Mouse (Mus musculus) layer of hippocampus, postnatal 25 days (tissue): ENCODE data around the gene Sec23ip. TPM values are rescaled to one million over a fixed set of nuclear protein-coding genes. Genes with fewer than 3 reads are reported as not detected.
"Not testable (repeated sequence)": the region's sequence is repeated elsewhere in the genome, so short reads cannot be mapped to it uniquely, and the experiment has no call there.

Source experiments
- DNase-seq, 2 experiments: peaks; one replicate each; pipeline ENCODE4 v3.0.0; 2022; ENCODE audit warnings: mixed read lengths in 2 of 2, low spot score in 1 of 2; ENCODE audit errors: extremely low spot score in 1 of 2
- total RNA-seq, 2 experiments: library from RNA; stranded (reverse); gene quantifications; 2 replicates each; pipeline ENCODE4 v1.2.3; 2021

Gene Sec23ip
- 10 to 100 TPM; 44.5 to 51.1 TPM for total RNA-seq

DNA sequence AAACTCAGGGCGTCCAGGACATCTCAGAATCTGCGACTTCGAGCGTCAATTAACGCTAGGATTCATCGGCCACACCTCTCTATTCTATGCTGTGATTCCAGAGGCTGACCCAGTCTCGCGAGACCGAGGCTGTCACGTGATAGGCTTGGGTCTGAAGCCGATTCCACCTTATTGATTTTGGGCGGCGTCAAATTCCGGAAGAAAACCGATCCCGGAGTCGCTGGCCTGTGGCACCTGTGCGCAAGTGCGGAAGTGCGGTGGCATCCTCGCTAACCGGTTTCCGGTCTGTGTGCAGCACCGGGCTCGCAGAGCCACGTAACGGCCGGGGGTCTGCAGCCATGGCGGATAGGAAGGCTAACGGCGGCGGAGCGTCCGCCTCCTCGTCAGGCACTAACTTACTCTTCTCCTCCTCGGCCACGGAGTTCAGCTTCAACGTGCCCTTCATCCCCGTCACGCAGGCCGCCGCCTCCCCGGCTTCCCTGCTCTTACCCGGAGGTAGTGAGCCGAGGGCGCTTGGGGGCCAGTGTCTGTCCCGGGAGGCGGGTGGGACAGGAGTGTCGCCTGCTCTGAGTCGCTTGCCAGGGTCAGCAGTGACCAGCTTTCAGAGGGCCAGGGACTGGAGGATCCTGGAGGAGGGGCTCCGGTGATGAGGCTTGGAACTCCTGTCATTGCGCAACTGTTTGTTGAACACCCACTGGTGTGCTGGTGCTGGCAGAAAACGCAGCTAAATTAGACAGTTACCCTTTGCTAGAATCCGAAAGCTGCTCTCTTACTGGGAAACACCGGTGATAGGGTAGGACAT, at the start of gene Sec23ip:
Gene Sec23ip (plus strand): TSS at position 260 of the 802 bp plus-strand sequence.
- DNase-seq = peak; percentile 87 to 94

- not testable (repeated sequence) for DNase-seq
These were observed 44.8 kb upstream of the Sec23ip start for GRCm38 (mm10) chr7:128699959-128700358.

DNA sequence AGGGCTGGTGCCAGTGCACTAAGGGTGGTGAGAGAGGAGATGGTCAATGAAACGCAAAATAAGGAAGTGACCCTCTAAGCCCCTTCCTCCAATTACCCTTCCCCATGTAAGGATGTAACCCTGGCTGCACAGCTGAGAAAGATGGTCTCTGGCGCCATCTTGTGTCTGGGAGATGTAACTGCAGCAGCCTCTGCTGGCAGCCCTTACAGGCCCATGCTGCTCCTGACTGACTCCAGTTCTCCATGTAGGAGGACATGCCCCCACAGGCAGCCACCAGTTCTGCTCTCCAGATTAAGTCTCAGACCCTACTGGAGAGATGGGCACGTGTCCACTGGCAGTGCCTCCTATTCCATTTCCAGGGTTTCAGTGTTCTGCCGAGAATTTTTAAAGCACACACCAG, 39.0 kb upstream of the Sec23ip start:
- peak; percentile 56 to 74 for DNase-seq

DNA sequence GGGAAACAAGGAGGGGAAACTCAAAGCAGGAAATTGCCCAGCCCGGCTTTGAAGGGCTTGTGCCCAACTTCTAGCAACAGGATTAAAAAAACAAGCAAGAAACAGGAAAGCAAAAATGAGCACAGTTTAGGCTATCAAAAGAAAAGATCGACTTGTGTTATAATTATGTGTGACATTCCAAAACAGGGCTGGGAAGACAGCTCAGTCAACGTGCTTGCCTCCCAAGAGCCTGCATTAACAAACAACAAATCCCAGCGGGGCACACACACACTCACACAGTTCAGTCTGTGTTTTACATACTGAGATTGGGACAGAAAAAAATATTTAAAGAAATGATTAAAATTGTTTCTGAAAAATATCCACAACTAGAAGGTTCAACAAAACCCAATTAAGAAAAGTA, 26.8 kb upstream of the Sec23ip start:
- DNase-seq = no peak

DNA sequence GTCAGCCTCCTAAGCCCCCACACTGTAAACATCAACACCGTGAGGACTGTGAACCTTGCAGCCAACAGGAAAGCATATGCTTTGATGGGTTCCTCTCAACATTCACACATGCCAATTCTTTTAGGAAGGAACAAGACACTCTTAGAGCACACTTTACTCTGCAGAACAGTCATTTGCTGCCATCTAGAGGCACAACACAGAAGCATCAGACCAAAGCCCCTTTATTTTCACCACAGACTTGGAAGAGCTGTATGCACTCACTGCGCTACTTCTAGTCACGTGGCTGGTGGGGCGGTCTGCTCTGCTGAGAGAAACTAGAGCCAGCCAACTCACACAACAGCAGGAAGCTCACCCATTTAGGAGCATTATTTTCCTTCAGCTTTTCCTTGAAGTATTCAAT, 20.0 kb upstream of the Sec23ip start:
- peak; percentile 30 to 49 for DNase-seq

GRCm38 (mm10) chr7:128725189-128725588, 19.6 kb upstream of the Sec23ip start:
- DNase-seq = no peak

DNA sequence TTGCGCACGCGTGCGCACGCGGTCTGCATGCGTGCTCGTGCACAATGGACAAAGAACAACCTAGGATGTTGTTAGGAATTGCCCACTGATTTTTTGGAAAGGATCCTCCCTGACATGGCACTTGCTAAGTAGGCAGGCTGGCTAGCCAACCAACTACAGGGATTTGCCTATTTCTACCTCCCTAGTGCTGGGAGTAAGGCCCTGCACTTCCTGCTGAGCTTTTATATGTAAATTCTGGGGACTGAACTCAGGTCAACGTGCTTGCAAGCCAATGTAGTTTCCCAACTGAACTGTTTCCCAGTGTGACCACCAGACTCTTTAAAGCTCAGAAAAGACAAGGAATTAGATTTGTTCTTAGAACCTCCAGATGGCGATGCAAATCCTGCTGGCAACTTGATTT, 17.7 kb upstream of the Sec23ip start:
- no peak for DNase-seq

GRCm38 (mm10) chr7:128727701-128728100, 17.0 kb upstream of the Sec23ip start:
- no peak for DNase-seq

DNA sequence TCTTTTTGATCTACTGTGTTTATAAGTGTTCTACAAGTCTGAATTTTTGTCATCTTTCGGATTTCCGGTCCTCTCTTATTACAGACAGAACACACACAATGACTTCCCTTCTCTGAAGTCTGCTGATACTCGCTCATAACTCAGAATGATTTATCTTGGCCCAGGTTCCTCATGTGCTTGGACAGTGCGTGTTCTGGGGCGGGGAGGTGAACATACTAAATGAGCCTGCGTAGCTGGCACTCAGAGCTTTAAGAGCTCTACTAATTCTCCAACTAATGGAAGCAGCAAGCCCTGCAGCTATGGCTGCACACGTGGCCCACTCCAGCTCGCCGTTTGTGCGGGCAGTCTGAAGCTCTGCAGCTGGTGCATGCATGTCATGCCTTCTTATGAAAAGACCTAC, 16.0 kb upstream of the Sec23ip start:
- DNase-seq = no peak

DNA sequence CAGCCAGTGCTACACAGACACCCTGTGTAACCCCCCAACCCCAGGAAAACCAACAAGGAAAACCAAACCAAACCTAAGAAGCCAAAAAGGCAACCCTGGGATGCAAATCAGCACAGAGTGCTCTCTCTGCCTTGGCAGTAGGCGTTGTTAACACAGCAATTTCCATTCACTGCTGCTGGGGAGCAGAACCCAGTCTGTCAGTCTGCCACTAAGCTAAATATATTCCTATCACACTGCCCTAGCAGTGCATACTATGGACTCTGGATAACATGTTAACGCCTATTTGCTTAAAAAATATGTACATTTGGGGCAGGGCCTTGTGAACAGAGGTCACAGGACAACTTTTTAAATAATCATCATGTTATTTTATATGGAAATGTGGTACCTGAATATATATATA, 13.2 kb upstream of the Sec23ip start:
- DNase-seq = no peak

GRCm38 (mm10) chr7:128738041-128738440, 6.7 kb upstream of the Sec23ip start:
- no peak for DNase-seq

GRCm38 (mm10) chr7:128739116-128739461, 5.7 kb upstream of the Sec23ip start:
- DNase-seq = no peak

- DNase-seq = peak in 1 of 2 experiments; percentile 25
These were observed 5.1 kb upstream of the Sec23ip start for GRCm38 (mm10) chr7:128739462-128740277.

DNA sequence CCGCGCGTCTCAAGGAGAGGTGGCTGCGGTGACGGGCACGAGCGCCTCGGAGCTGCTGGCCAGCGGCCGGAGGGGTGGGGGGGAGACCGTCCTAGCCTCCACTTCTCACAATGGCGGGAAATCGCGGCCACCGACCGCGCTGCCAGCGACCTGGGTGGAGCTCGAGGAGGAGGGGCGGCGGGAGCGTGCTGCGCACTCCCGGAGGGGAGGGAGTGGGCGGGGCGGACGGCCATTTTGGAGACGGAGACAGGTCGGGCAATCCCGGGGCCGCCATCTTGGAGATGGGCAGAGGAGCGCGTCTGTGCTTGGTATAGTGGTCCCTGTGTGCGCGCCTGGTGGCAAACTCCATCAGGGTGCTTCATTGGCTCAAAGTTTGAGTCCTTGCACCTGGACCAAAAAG, 4.4 kb upstream of the Sec23ip start, which contains the start of gene Mcmbp:
Gene Mcmbp (minus strand): TSS at position 162 of the 400 bp plus-strand sequence.
- peak; percentile 94 to 95 for DNase-seq

- no peak for DNase-seq
These were observed 845 bp upstream of the Sec23ip start for GRCm38 (mm10) chr7:128743898-128744297.

GRCm38 (mm10) chr7:128746151-128746550, 1.4 kb downstream of the Sec23ip start:
- DNase-seq = peak in 1 of 2 experiments; percentile 18

DNA sequence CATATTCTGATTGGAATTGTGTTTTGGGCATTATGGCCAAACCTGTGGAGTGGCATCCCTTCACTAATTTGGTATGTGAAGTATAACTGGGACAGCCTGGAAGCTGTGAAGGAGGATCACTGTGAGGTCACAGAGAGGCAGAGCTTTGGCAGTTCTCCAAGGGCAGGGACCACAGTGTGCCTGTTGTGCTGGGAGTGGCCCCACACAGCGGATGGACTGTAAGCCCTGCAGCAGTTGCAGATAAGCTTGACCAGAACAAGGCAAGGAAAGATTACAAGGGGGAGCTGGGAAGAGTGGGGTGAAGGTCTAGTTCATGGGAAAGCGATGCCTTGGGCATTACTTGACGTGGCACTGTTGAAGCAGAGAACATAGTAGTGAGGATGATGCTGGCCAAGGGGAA, 4.0 kb downstream of the Sec23ip start:
- no peak for DNase-seq

DNA sequence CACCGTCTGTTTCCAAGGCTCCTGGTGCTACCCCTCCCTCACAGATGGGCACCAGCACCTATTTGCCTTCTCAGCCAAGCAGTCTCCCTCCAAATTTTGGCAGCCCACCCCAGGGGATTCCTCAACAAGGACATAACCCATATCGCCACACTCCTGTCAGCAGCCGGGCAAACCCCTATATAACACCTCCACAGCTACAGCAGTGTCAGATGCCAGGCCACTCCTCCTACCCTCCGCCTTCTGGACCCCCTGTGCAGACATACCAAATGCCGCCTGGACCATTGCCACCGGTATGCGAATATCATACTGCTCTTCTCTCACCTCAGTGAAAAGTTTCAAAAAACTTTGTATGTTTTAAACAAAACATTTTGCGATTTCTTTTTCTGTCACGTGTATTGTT, 5.6 kb downstream of the Sec23ip start:
- DNase-seq = peak in 1 of 2 experiments; percentile 15

- no peak for DNase-seq
These were observed 7.3 kb downstream of the Sec23ip start for GRCm38 (mm10) chr7:128752012-128752411.

- DNase-seq = no peak
These were observed 10.7 kb downstream of the Sec23ip start for GRCm38 (mm10) chr7:128755396-128755795.

- no peak for DNase-seq
These were observed 14.2 kb downstream of the Sec23ip start for GRCm38 (mm10) chr7:128758948-128759347.
